Mouse (Mus musculus) embryonic facial prominence, embryonic 14.5 days (tissue): ENCODE data around the gene Ccdc182. TPM values are rescaled to one million over a fixed set of nuclear protein-coding genes. Genes with fewer than 3 reads are reported as not detected.

Experiments
- ATAC-seq: fragments of 200-750 bp; cut with Nextera tagmentation; 2 replicates; pipeline ENCODE4 v1.8.0; 2017; ENCODE audit warnings: low read depth, moderate number of reproducible peaks, moderate TSS enrichment
- DNase-seq: peaks from one replicate; pipeline ENCODE4 v3.0.0-alpha.2; 2015; ENCODE audit warnings: low spot score
- H3K27ac ChIP-seq: fragments of 300-500 bp; sonication (generic); replicated peaks from 2 replicates; pipeline ENCODE4 v1.5.1; 2014; ENCODE audit warnings: low read depth, mild to moderate bottlenecking, low read length, moderate library complexity
- H3K27me3 ChIP-seq: fragments of 300-500 bp; sonication (generic); replicated peaks from 2 replicates; pipeline ENCODE4 v1.6.1; 2014; ENCODE audit warnings: low read length; ENCODE audit not compliant: control insufficient read depth, insufficient read depth
- H3K36me3 ChIP-seq: fragments of 300-500 bp; sonication (generic); 2 replicates; pipeline ENCODE4 v1.6.1; 2014; ENCODE audit warnings: low read length, mixed read lengths; ENCODE audit not compliant: control insufficient read depth, insufficient read depth
- H3K4me1 ChIP-seq: fragments of 300-500 bp; sonication (generic); 2 replicates; pipeline ENCODE4 v1.6.1; 2014; ENCODE audit warnings: antibody characterized with exemption, low read length; ENCODE audit not compliant: control insufficient read depth, insufficient read depth
- H3K4me2 ChIP-seq: fragments of 300-500 bp; sonication (generic); 2 replicates; pipeline ENCODE4 v1.6.1; 2014; ENCODE audit warnings: low read depth, mild to moderate bottlenecking, low read length, moderate library complexity, mixed read lengths
- H3K4me3 ChIP-seq: fragments of 300-500 bp; sonication (generic); 2 replicates; pipeline ENCODE4 v1.5.1; 2014; ENCODE audit warnings: low read depth, mild to moderate bottlenecking, low read length
- H3K9ac ChIP-seq: fragments of 300-500 bp; sonication (generic); 2 replicates; pipeline ENCODE4 v1.6.1; 2014; ENCODE audit warnings: low read depth, mild to moderate bottlenecking, low read length, moderate library complexity, mixed read lengths
- H3K9me3 ChIP-seq: fragments of 300-500 bp; sonication (generic); 2 replicates; pipeline ENCODE4 v1.6.1; 2016; ENCODE audit warnings: low read length; ENCODE audit not compliant: control insufficient read depth
- WGBS: fragments of 180-500 bp; shearing (Covaris S2); extraction: QIAGEN DNeasy Blood & Tissue Kit; methylation state at CpG from one replicate; pipeline ENCODE4 v1.1.7; 2014; 5-methylcytosine and 5-hydroxymethylcytosine counted together
- polyA plus RNA-seq: library from polyadenylated mRNA; unstranded; fragments of >200 nt; fragmentation: Nextera tagmentation; extraction: Ambion mirVana; gene quantifications from 2 replicates; pipeline ENCODE4 v1.2.1, GENCODE M21; 2014

Gene Ccdc182
- polyA plus RNA-seq, 1 experiment from 2014 or later: not detected

GRCm38 (mm10) chr11:88327016-88327415 lies 33.2 kb downstream of the Ccdc182 start:
- Histone ChIP-seq H3K9me3 (0 out of 2 replicates have a peak, but pooled peaks cover 1% of the 10 kb centered on the region), H3K4me2 (no peak overlapping the region), H3K27me3 (no peaks in the 10 kb centered on the region), H3K9ac (no peak overlapping the region), H3K4me1 (peaks cover 16% of the 10 kb centered on the region), H3K27ac (no peak overlapping the region), H3K4me3 (no peak overlapping the region), H3K36me3 (no peaks in the 10 kb centered on the region)
- DNase-seq (no peak), ATAC-seq (no peak; the same call in 1 of the 2 replicates)
- 15% methylated on average over 4 of the region's 4 CpGs for WGBS

GRCm38 (mm10) chr11:88328813-88329595 lies 35.1 kb downstream of the Ccdc182 start:
- no peak overlapping the region for H3K27ac ChIP-seq

GRCm38 (mm10) chr11:88330799-88331198 lies 36.9 kb downstream of the Ccdc182 start:
- Histone ChIP-seq H3K4me1 (peaks cover 16% of the 10 kb centered on the region), H3K4me3 (no peak overlapping the region), H3K4me2 (no peak overlapping the region), H3K9ac (no peak overlapping the region), H3K9me3 (no peaks in the 10 kb centered on the region), H3K27ac (no peak overlapping the region), H3K27me3 (no peaks in the 10 kb centered on the region), H3K36me3 (no peaks in the 10 kb centered on the region)
- ATAC-seq: peak; percentile 42
- 37% methylated on average over 11 of the region's 11 CpGs for WGBS
- DNase-seq: peak; percentile 84

More at GRCm38 (mm10) chr11:88328813-88329595, 35.1 kb downstream of the Ccdc182 start:
- Histone ChIP-seq H3K9me3 (no peaks in the 10 kb centered on the region), H3K36me3 (no peaks in the 10 kb centered on the region), H3K9ac (no peak overlapping the region), H3K27me3 (no peaks in the 10 kb centered on the region), H3K4me3 (no peak overlapping the region), H3K4me1 (peaks cover 16% of the 10 kb centered on the region), H3K4me2 (no peak overlapping the region)
- peak; percentile 86 for DNase-seq
- peak; percentile 30; the same call in 1 of the 2 replicates for ATAC-seq
- WGBS: 61% methylated on average over 17 of the region's 17 CpGs

GRCm38 (mm10) chr11:88331722-88332121 lies 37.9 kb downstream of the Ccdc182 start:
- no peak overlapping the region for H3K4me3 ChIP-seq
- no peaks in the 10 kb centered on the region for H3K36me3 ChIP-seq
- no peak for ATAC-seq
- WGBS: 84% methylated on average over 8 of the region's 8 CpGs
- no peak overlapping the region for H3K27ac ChIP-seq
- no peaks in the 10 kb centered on the region for H3K9me3 ChIP-seq
- no peak for DNase-seq
- H3K4me1 ChIP-seq: peaks cover 16% of the 10 kb centered on the region
- H3K9ac ChIP-seq: no peak overlapping the region
- no peak overlapping the region for H3K4me2 ChIP-seq
- no peaks in the 10 kb centered on the region for H3K27me3 ChIP-seq

GRCm38 (mm10) chr11:88332309-88332934 lies 38.6 kb downstream of the Ccdc182 start:
- no peak overlapping the region for H3K27ac ChIP-seq
- no peak overlapping the region for H3K4me2 ChIP-seq
- no peak for ATAC-seq
- no peaks in the 10 kb centered on the region for H3K9me3 ChIP-seq
- H3K9ac ChIP-seq: no peak overlapping the region
- no peak overlapping the region for H3K4me3 ChIP-seq
- peaks cover 16% of the 10 kb centered on the region for H3K4me1 ChIP-seq
- DNase-seq: no peak
- H3K27me3 ChIP-seq: no peaks in the 10 kb centered on the region
- no peaks in the 10 kb centered on the region for H3K36me3 ChIP-seq
- WGBS: 80% methylated on average over 8 of the region's 8 CpGs

- Histone ChIP-seq H3K27ac (no peak overlapping the region), H3K27me3 (no peaks in the 10 kb centered on the region), H3K9me3 (no peaks in the 10 kb centered on the region), H3K36me3 (0 out of 2 replicates have a peak, but pooled peaks cover 11% of the 10 kb centered on the region), H3K4me3 (no peak overlapping the region), H3K4me1 (peaks cover 12% of the 10 kb centered on the region), H3K4me2 (no peak overlapping the region), H3K9ac (no peak overlapping the region)
- ATAC-seq (no peak), DNase-seq (no peak)
- WGBS: 48% methylated on average over 5 of the region's 5 CpGs
Measured at GRCm38 (mm10) chr11:88334893-88335292, 41.0 kb downstream of the Ccdc182 start.

- Histone ChIP-seq H3K9me3 (no peaks in the 10 kb centered on the region), H3K36me3 (peaks cover 11% of the 10 kb centered on the region; the same call in 1 of the 2 replicates), H3K4me1 (no peaks in the 10 kb centered on the region), H3K4me3 (no peak overlapping the region), H3K27me3 (no peaks in the 10 kb centered on the region), H3K4me2 (no peak overlapping the region), H3K9ac (no peak overlapping the region), H3K27ac (no peak overlapping the region)
- DNase-seq (no peak), ATAC-seq (no peak)
- WGBS: 94% methylated on average over 3 of the region's 3 CpGs
Measured at GRCm38 (mm10) chr11:88337926-88338325, 44.1 kb downstream of the Ccdc182 start.
